Mouse (Mus musculus): Measurements from ENCODE around the gene Mtg1.

DNA sequence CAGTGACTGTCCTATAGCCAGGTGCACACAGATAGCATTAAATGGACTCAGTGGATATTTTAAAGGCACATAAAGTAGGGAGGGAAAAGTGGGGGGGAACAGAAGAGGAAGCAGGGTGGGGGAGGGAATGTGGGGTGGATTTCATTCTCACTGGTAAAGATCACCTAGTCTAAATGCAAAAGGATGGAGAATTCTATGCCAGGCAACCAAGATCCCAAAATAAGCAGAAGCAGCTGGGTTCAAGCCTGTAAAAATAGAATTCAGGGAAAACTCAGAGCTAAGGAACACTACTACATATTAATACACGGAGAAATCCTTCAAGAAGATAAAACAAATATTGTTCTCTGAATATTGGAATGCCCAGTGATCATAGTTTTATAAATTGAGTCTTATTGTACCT lies 30.6 kb downstream of the Mtg1 start:
- TF ChIP-seq HCFC1 (IDR thresholded peaks at IDR 0.05; ENCODE audit: borderline replicate concordance, insufficient read depth, low read length) (no peak), ZC3H11A (IDR thresholded peaks at IDR 0.05; ENCODE audit: borderline replicate concordance, low read depth, low read length) (no peak), ZNF384 (IDR thresholded peaks at IDR 0.05; ENCODE audit: low read depth, low read length) (no peak), CHD2 (IDR thresholded peaks at IDR 0.05; ENCODE audit: low read depth, low read length) (no peak), MAFK (IDR thresholded peaks at IDR 0.05; ENCODE audit: insufficient read depth, low read depth, low read length) (no peak)

Data from ES-E14 (cell line).